In the genomic region with DNA sequence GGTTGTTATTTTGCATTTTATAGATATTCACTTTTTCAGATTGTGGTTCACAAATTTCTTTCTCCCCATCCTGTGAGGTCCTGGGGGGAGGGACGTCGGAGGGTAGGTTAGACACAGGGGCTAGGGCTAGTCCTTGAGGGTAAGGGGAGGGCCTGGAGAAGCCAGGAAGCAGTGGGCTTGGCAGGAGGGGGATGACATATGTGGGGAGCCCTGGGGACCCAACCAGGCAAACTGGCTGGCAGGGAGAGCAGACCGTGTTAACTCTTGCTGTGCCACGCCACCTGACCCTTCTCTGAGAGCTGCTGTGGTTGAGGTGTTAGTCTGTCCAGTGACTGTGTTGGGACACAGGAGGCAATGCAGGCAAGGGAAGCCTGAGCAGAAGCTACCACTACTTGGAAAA, we compare ENCODE assay signal across 22 mouse cellular contexts. TPM values are rescaled to one million over a fixed set of nuclear protein-coding genes. Genes with fewer than 3 reads are reported as not detected.
DNase-seq lines count a peak whose midpoint lies in the region; ATAC-seq and TF ChIP-seq lines count a peak whose summit lies in the region.
"Had no signal": no experiment of that assay in that cellular context is flagged by ENCODE, and none has a peak within 500 bp of the region (broad histone marks: within the 10 kb centered on the region; RNA-seq: fewer than 3 reads in every experiment).

No protein-coding gene starts in this region.

- WGBS in forebrain, embryonic 10.5 days: 56% methylated on average over 4 of the region's 4 CpGs
- WGBS in forebrain, postnatal 0 days: 57% methylated on average over 4 of the region's 4 CpGs
- WGBS in forebrain, embryonic 16.5 days: 41% methylated on average over 4 of the region's 4 CpGs
- WGBS in midbrain, embryonic 11.5 days: 53% methylated on average over 4 of the region's 4 CpGs
- WGBS in neural tube, embryonic 15.5 days: 36% methylated on average over 4 of the region's 4 CpGs

- H3K27ac ChIP-seq in forebrain, embryonic 10.5 days: peak overlapping the region; percentile 79
- no peak overlapping the region for H3K27ac ChIP-seq in forebrain, postnatal 0 days (ENCODE audit: low read depth, low read length)
- H3K27ac ChIP-seq in forebrain, embryonic 16.5 days (ENCODE audit: low read length): 0 out of 2 replicates have a peak overlapping the region, but pooled peaks have one; percentile 5
- peak overlapping the region; percentile 79 for H3K27ac ChIP-seq in midbrain, embryonic 11.5 days (ENCODE audit: low read depth, low read length)
- H3K27ac ChIP-seq in neural tube, embryonic 15.5 days (replicated peaks): peak overlapping the region; percentile 23; the same call in 1 of the 2 replicates
- H3K27ac ChIP-seq: embryonic facial prominence, embryonic 12.5 days; left cerebral cortex, adult 2 months had no signal

- no peaks in the 10 kb centered on the region for H3K9me3 ChIP-seq in forebrain, embryonic 10.5 days
- no peaks in the 10 kb centered on the region for H3K9me3 ChIP-seq in forebrain, postnatal 0 days (ENCODE audit: low read length)
- H3K9me3 ChIP-seq in forebrain, embryonic 16.5 days (ENCODE audit: control insufficient read depth, low read length): no peaks in the 10 kb centered on the region
- no peaks in the 10 kb centered on the region for H3K9me3 ChIP-seq in midbrain, embryonic 11.5 days (ENCODE audit: control insufficient read depth, low read length)
- no peaks in the 10 kb centered on the region for H3K9me3 ChIP-seq in neural tube, embryonic 15.5 days (replicated peaks)
- H3K9me3 ChIP-seq: embryonic facial prominence, embryonic 12.5 days; G1E; megakaryocyte, embryonic 14.5 days had no signal

- no peak overlapping the region for H3K4me3 ChIP-seq in forebrain, embryonic 10.5 days
- H3K4me3 ChIP-seq in forebrain, postnatal 0 days (ENCODE audit: low read depth, low read length): no peak overlapping the region
- H3K4me3 ChIP-seq in forebrain, embryonic 16.5 days (replicated peaks; ENCODE audit: low read length): no peak overlapping the region
- H3K4me3 ChIP-seq in midbrain, embryonic 11.5 days (ENCODE audit: low read depth, low read length): no peak overlapping the region
- no peak overlapping the region for H3K4me3 ChIP-seq in neural tube, embryonic 15.5 days (replicated peaks)
- H3K4me3 ChIP-seq: embryonic facial prominence, embryonic 12.5 days; left cerebral cortex, adult 2 months; megakaryocyte, embryonic 14.5 days had no signal

- DNase-seq in forebrain, embryonic 10.5 days (ENCODE audit: extremely low spot score, low spot score): no peak
- no peak for DNase-seq in forebrain, postnatal 0 days
- DNase-seq in midbrain, embryonic 11.5 days (ENCODE audit: low spot score, missing footprints): no peak
- DNase-seq in adrenal gland, adult 18-20 months (ENCODE audit: low spot score in 2 of 2): no peak
- DNase-seq in spleen, postnatal 36 days (ENCODE audit: low spot score in 2 of 2): no peak
- no peak for DNase-seq in adrenal gland, postnatal 25 days
- DNase-seq: adrenal gland, postnatal 14 days; gastrocnemius, postnatal 25 days; heart, postnatal 36 days; kidney, adult 2 months had no signal

- TF ChIP-seq CTCF in forebrain, postnatal 0 days (IDR thresholded peaks at IDR 0.05; ENCODE audit: low read depth): no peak

- H3K4me2 ChIP-seq in forebrain, postnatal 0 days (ENCODE audit: low read depth): no peak overlapping the region
- no peak overlapping the region for H3K4me2 ChIP-seq in forebrain, embryonic 16.5 days (ENCODE audit: low read length)
- no peak overlapping the region for H3K4me2 ChIP-seq in midbrain, embryonic 11.5 days
- H3K4me2 ChIP-seq in neural tube, embryonic 15.5 days: no peak overlapping the region
- H3K4me2 ChIP-seq: embryonic facial prominence, embryonic 12.5 days; heart, embryonic 11.5 days had no signal

- H3K4me1 ChIP-seq in forebrain, embryonic 10.5 days: peaks cover 36% of the 10 kb centered on the region
- no peaks in the 10 kb centered on the region for H3K4me1 ChIP-seq in forebrain, postnatal 0 days (ENCODE audit: insufficient read depth)
- peaks cover 24% of the 10 kb centered on the region for H3K4me1 ChIP-seq in forebrain, embryonic 16.5 days (replicated peaks; ENCODE audit: control insufficient read depth, insufficient read depth, low read length)
- H3K4me1 ChIP-seq in midbrain, embryonic 11.5 days (ENCODE audit: control insufficient read depth, insufficient read depth, low read length): peaks cover 23% of the 10 kb centered on the region
- peaks cover 27% of the 10 kb centered on the region for H3K4me1 ChIP-seq in neural tube, embryonic 15.5 days

- peaks cover 21% of the 10 kb centered on the region for H3K36me3 ChIP-seq in forebrain, embryonic 10.5 days (replicated peaks)
- H3K36me3 ChIP-seq in forebrain, postnatal 0 days (ENCODE audit: insufficient read depth): peaks cover 16% of the 10 kb centered on the region
- H3K36me3 ChIP-seq in forebrain, embryonic 16.5 days (ENCODE audit: control insufficient read depth, insufficient read depth): peaks cover 6% of the 10 kb centered on the region
- H3K36me3 ChIP-seq in midbrain, embryonic 11.5 days (ENCODE audit: control insufficient read depth, insufficient read depth, low read length): no peaks in the 10 kb centered on the region
- peaks cover 16% of the 10 kb centered on the region for H3K36me3 ChIP-seq in neural tube, embryonic 15.5 days

- no peak overlapping the region for H3K9ac ChIP-seq in forebrain, postnatal 0 days
- no peak overlapping the region for H3K9ac ChIP-seq in forebrain, embryonic 16.5 days (replicated peaks; ENCODE audit: low read depth, low read length)
- H3K9ac ChIP-seq in midbrain, embryonic 11.5 days (ENCODE audit: low read length): no peak overlapping the region; the same call in 1 of the 2 replicates
- H3K9ac ChIP-seq in neural tube, embryonic 15.5 days (replicated peaks): no peak overlapping the region
- H3K9ac ChIP-seq: embryonic facial prominence, embryonic 12.5 days had no signal

- H3K27me3 ChIP-seq in forebrain, embryonic 10.5 days (ENCODE audit: poor library complexity, severe bottlenecking): peaks cover 29% of the 10 kb centered on the region
- H3K27me3 ChIP-seq in forebrain, postnatal 0 days (ENCODE audit: insufficient read depth, low read length): no peaks in the 10 kb centered on the region
- no peaks in the 10 kb centered on the region for H3K27me3 ChIP-seq in forebrain, embryonic 16.5 days (replicated peaks; ENCODE audit: control insufficient read depth, insufficient read depth, low read length)
- no peaks in the 10 kb centered on the region for H3K27me3 ChIP-seq in midbrain, embryonic 11.5 days (ENCODE audit: control insufficient read depth, insufficient read depth, low read length)
- no peaks in the 10 kb centered on the region for H3K27me3 ChIP-seq in neural tube, embryonic 15.5 days (replicated peaks)

- no peak for ATAC-seq in forebrain, postnatal 0 days
- ATAC-seq in forebrain, embryonic 16.5 days: peak; percentile 45
- peak; percentile 45 for ATAC-seq in midbrain, embryonic 11.5 days (ENCODE audit: low FRiP score)
- no peak for ATAC-seq in neural tube, embryonic 15.5 days (ENCODE audit: low FRiP score)

RNA-seq across cellular contexts. Expression of gene Nhlh1, which starts 3.3 kb away (rescaled TPM):
- polyA plus RNA-seq in forebrain, embryonic 10.5 days (2016; fragmentation: Nextera tagmentation; extraction: Ambion mirVana): 1.6 and 2.7 TPM in 2 replicates
- total RNA-seq in forebrain, postnatal 0 days (2014; rRNA removed): 0.95 and 1.0 TPM in 2 replicates
- 0.20 and 0.47 TPM in 2 replicates for polyA plus RNA-seq in forebrain, postnatal 0 days (2015; fragmentation: Nextera tagmentation; extraction: Ambion mirVana)
- 2.0 TPM in 2 replicates for polyA plus RNA-seq in forebrain, embryonic 16.5 days (2015; fragmentation: Nextera tagmentation; extraction: Ambion mirVana)
- 10.7 and 11.0 TPM in 2 replicates for polyA plus RNA-seq in midbrain, embryonic 11.5 days (2014; fragmentation: Nextera tagmentation; extraction: Ambion mirVana)
- polyA plus RNA-seq in neural tube, embryonic 15.5 days (2015; fragmentation: Nextera tagmentation; extraction: Ambion mirVana): 2.2 and 2.6 TPM in 2 replicates
- total RNA-seq in adrenal gland, adult 18-20 months (2021): not detected
- total RNA-seq in adrenal gland, postnatal 25 days (2021): not detected in 2 replicates
- total RNA-seq: adrenal gland, postnatal 14 days; G1E; gastrocnemius, postnatal 25 days; heart, postnatal 36 days; liver, adult 2 months; neutrophil, adult 5-6 weeks had no signal
- polyA plus RNA-seq: heart, embryonic 11.5 days; kidney, adult 2 months; large intestine, adult 2 months; liver, adult 2 months; lung, embryonic 16.5 days; stomach, embryonic 14.5 days had no signal

RNA-seq across cellular contexts. Expression of gene Copa, which starts 21.7 kb away (rescaled TPM):
- 176 TPM in 2 replicates for polyA plus RNA-seq in forebrain, embryonic 10.5 days (2016; fragmentation: Nextera tagmentation; extraction: Ambion mirVana)
- 199 and 241 TPM in 2 replicates for total RNA-seq in forebrain, postnatal 0 days (2014; rRNA removed)
- 127 and 151 TPM in 2 replicates for polyA plus RNA-seq in forebrain, postnatal 0 days (2015; fragmentation: Nextera tagmentation; extraction: Ambion mirVana)
- polyA plus RNA-seq in forebrain, embryonic 16.5 days (2015; fragmentation: Nextera tagmentation; extraction: Ambion mirVana): 235 and 242 TPM in 2 replicates
- 178 and 194 TPM in 2 replicates for polyA plus RNA-seq in midbrain, embryonic 11.5 days (2014; fragmentation: Nextera tagmentation; extraction: Ambion mirVana)
- polyA plus RNA-seq in neural tube, embryonic 15.5 days (2015; fragmentation: Nextera tagmentation; extraction: Ambion mirVana): 174 and 182 TPM in 2 replicates
- 100 to 1,000 TPM; 168 to 183 TPM for total RNA-seq in adrenal gland, adult 18-20 months (2021)
- total RNA-seq in adrenal gland, postnatal 25 days (2021): 184 and 190 TPM in 2 replicates

RNA-seq across cellular contexts. Expression of gene Ncstn, which starts 21.9 kb away (rescaled TPM):
- 91.6 and 95.3 TPM in 2 replicates for polyA plus RNA-seq in forebrain, embryonic 10.5 days (2016; fragmentation: Nextera tagmentation; extraction: Ambion mirVana)
- 61.9 and 73.1 TPM in 2 replicates for total RNA-seq in forebrain, postnatal 0 days (2014; rRNA removed)
- polyA plus RNA-seq in forebrain, postnatal 0 days (2015; fragmentation: Nextera tagmentation; extraction: Ambion mirVana): 77.1 and 93.9 TPM in 2 replicates
- polyA plus RNA-seq in forebrain, embryonic 16.5 days (2015; fragmentation: Nextera tagmentation; extraction: Ambion mirVana): 108 and 112 TPM in 2 replicates
- 107 and 108 TPM in 2 replicates for polyA plus RNA-seq in midbrain, embryonic 11.5 days (2014; fragmentation: Nextera tagmentation; extraction: Ambion mirVana)
- polyA plus RNA-seq in neural tube, embryonic 15.5 days (2015; fragmentation: Nextera tagmentation; extraction: Ambion mirVana): 100 and 109 TPM in 2 replicates
- total RNA-seq in adrenal gland, adult 18-20 months (2021): 10 to 100 TPM; 79.5 to 94.9 TPM
- 101 and 117 TPM in 2 replicates for total RNA-seq in adrenal gland, postnatal 25 days (2021)

RNA-seq across cellular contexts. Expression of gene Vangl2, which starts 32.4 kb away (rescaled TPM):
- polyA plus RNA-seq in forebrain, embryonic 10.5 days (2016; fragmentation: Nextera tagmentation; extraction: Ambion mirVana): 40.6 and 41.7 TPM in 2 replicates
- 47.2 and 63.4 TPM in 2 replicates for total RNA-seq in forebrain, postnatal 0 days (2014; rRNA removed)
- polyA plus RNA-seq in forebrain, postnatal 0 days (2015; fragmentation: Nextera tagmentation; extraction: Ambion mirVana): 35.3 and 37.3 TPM in 2 replicates
- 40.5 and 42.7 TPM in 2 replicates for polyA plus RNA-seq in forebrain, embryonic 16.5 days (2015; fragmentation: Nextera tagmentation; extraction: Ambion mirVana)
- polyA plus RNA-seq in midbrain, embryonic 11.5 days (2014; fragmentation: Nextera tagmentation; extraction: Ambion mirVana): 49.3 and 52.9 TPM in 2 replicates
- polyA plus RNA-seq in neural tube, embryonic 15.5 days (2015; fragmentation: Nextera tagmentation; extraction: Ambion mirVana): 37.3 and 40.1 TPM in 2 replicates
- total RNA-seq in adrenal gland, adult 18-20 months (2021): 1 to 10 TPM; 1.6 to 1.7 TPM
- total RNA-seq in adrenal gland, postnatal 25 days (2021): 2.8 and 7.4 TPM in 2 replicates
- polyA plus RNA-seq: G1E had no signal

Comparison
In these comparisons a context has a peak if more than half of its experiments do, and no peak if none do; other contexts are left out.
1. ATAC-seq: peak in forebrain, embryonic 16.5 days (single experiment) and midbrain, embryonic 11.5 days (single experiment); none in forebrain, postnatal 0 days (single experiment) and neural tube, embryonic 15.5 days (single experiment).